Mouse (Mus musculus) adrenal gland, postnatal 14 days (tissue): Measurements from ENCODE around the gene Nhsl1. TPM values are rescaled to one million over a fixed set of nuclear protein-coding genes. Genes with fewer than 3 reads are reported as not detected.
A peak's percentile ranks its signal among the peaks of the same experiment; 100 is the strongest.
"Not testable (repeated sequence)": the region's sequence is repeated elsewhere in the genome, so short reads cannot be mapped to it uniquely, and the experiment has no call there.

Source experiments
- DNase-seq: peaks from one replicate; pipeline ENCODE4 v3.0.0; 2021; ENCODE audit warnings: mixed read lengths
- total RNA-seq: library from RNA; stranded (reverse); gene quantifications from 2 replicates; pipeline ENCODE4 v1.2.3, GENCODE M21; 2021

The Nhsl1 gene
- total RNA-seq, 1 experiment from 2014 or later, result 6.6 TPM

DNA sequence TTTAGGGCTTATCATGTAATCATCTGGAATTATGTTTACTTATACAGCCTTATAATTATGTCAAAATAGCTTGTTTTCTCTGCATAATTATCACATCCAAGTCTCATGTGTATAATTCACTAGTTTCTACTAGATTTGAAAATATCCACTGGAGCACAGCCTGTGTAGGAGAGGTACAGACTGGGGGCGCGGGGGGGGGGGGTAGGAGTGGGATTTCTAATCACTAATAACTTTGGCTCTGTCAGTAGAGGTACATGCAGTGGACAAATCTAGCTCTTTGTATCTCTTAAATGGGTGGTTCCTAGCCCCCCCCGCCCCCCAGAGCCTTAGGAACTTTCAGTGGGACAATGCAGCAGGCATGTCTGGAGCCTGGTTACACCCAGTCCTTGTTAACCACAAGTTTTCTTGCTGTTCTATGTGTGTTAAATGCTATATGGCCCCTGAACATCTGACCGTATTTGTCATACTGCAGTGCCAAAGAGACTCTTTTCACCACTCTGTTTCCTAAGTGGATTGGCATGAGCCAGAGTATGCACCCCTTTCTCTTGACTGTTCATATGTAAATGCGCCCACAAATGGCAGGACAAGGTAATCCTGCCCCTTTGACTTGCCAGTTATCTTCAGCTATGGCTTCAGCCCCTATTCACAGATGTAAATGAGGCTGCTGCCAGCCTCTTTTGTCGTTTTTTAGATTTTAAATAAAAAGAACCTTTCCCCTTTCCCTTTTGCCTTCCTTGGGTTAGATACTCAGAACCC lies 127.0 kb downstream of the Nhsl1 start:
- DNase-seq, result no peak

DNA sequence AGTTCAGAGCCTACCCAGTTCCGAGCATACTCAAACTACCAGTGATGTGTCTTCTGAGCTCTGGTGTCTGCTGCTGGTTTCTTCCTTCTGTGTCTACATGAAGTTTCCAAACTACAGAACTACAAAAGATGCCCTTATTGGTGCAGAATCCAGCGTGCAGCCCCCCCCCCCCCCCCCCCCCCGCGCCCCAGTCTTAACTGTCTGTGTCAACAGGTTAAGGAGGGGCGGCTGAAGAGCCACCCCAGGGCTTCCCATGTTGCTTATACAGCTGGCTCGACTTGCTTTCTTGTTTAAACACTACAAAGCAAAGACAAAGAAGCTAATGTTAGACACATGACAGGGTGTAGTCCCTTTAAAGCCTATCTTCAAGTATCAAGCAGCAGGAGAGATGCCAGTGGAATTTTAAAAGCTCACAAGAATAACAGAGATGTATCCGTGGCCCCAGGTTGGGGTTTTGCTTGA lies 127.6 kb downstream of the Nhsl1 start:
- no peak for DNase-seq

- no peak for DNase-seq
Measured at GRCm38 (mm10) chr10:18447299-18447698, 128.5 kb downstream of the Nhsl1 start.

DNA sequence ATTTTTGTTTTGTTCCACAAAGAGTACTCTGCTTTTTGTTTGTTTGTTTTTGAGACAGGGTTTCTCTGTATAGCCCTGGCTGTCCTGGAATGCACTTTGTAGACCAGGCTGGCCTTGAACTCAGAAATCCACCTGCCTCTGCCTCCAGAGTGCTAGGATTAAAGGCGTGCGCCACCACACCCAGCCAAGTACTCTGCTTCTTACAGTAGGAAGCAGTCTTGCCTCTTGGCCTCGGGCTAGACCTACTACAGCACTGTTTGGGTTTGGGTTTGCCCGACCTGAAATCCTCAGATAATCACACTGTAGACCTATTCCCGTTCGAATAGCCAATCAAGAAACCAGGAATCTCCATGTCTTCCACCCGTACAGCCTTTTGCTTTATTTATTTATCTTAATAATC lies 130.1 kb downstream of the Nhsl1 start:
- DNase-seq, result not testable (repeated sequence)

DNA sequence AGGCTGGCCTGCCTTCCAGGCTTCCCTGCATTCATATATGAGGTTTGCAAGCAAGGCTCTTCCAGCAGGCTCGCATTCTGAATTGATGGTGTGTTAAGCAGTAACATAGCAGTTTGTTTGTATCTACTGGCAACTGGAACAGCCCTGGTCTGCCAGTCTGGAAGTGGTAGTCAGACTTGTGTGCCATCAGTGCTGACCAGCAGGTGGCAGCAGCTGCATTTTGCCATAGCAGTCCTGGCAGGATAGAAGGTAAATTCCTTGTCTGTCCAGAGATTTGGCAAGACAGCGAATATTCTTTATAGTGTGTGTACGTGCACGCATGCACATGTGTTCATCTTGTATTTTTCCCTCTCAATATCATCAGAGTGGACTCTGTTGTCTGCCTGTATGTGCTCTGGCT lies 134.6 kb downstream of the Nhsl1 start:
- peak; percentile 88 for DNase-seq

DNA sequence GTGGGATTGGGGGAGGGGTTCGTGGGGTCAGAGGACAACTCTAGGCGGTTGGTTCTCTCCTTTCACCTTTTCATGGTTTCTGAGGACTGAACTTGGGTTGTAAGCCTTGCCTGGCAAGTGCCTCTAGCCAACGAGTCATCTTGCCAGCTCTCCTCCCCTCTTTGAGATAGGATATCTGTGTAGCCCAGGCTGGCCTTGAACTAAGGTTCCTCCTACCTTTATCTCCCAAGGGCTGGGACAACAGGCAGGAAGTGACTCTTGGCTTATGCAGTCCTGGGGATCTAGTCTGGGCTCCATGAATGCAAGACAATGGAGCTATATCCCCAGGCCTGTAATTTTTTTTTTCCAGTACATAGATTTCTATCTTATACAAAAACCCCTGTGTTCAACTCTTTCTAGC lies 135.4 kb downstream of the Nhsl1 start:
- DNase-seq, result peak; percentile 14

GRCm38 (mm10) chr10:18455301-18455920 lies 136.6 kb downstream of the Nhsl1 start:
- DNase-seq, result no peak

GRCm38 (mm10) chr10:18457808-18458475 lies 139.2 kb downstream of the Nhsl1 start:
- DNase-seq, result no peak

DNA sequence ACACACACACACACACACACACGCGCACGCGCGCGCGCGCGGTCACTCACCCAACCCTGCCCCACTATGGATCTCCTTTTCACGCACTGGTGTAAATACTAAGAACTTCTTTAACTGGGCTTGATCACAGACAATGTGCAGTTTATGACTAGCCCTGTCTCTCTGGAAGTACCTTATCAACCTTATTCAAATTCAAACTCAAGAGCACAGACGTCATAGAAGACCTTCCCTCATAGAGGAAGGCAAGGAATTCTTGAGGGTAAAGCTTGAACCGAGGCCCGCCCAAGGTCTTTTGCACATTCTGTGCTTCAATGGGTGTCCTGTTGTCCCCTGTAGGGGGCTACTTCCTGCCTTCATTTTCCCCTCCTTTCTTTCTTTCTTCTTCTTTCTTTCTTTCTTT lies 142.6 kb downstream of the Nhsl1 start:
- DNase-seq, result no peak

GRCm38 (mm10) chr10:18463071-18463841 lies 144.5 kb downstream of the Nhsl1 start:
- DNase-seq, result no peak

GRCm38 (mm10) chr10:18468396-18468795 lies 149.6 kb downstream of the Nhsl1 start:
- no peak for DNase-seq

DNA sequence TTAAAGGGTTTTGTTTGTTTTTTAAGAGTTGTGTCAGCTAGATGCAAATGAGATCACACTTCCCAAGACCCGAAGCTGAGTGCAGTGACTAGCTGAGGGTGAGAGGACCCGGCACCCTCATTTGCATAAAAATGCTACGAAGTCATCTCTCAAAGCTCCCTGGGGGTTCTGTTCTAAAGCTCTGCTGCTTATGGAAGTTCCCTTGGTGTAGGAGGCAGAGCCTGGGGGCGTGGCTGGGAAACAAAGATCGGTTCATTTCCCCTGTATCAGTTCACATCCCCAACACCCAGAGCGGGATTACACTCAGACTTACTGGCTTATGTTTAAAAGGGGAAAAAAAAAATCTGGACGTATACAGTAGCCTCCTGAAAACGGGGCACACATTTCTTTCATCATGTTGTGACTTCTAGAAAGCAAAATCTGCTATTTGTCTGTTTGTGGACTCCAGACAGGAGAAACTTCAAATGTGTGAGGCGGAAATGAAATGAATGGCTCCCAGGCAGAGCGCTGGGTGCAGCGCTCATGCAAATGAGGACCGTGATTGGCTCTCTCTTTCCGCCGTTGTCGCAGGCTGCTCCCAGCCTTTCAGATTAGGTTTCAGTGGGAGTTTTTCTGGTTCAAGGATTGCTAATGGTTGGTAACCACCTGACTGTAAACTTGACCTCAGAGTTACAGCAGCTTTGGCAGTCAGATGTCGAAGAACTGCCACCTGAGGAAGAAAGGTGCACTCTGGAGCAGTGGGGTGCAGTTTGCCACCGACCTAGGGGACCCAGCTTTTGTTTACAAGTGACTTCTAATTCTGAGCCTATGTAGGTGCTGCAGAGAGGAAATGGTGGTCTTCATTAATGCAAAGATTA lies 150.7 kb downstream of the Nhsl1 start:
- DNase-seq, result peak; percentile 28

DNA sequence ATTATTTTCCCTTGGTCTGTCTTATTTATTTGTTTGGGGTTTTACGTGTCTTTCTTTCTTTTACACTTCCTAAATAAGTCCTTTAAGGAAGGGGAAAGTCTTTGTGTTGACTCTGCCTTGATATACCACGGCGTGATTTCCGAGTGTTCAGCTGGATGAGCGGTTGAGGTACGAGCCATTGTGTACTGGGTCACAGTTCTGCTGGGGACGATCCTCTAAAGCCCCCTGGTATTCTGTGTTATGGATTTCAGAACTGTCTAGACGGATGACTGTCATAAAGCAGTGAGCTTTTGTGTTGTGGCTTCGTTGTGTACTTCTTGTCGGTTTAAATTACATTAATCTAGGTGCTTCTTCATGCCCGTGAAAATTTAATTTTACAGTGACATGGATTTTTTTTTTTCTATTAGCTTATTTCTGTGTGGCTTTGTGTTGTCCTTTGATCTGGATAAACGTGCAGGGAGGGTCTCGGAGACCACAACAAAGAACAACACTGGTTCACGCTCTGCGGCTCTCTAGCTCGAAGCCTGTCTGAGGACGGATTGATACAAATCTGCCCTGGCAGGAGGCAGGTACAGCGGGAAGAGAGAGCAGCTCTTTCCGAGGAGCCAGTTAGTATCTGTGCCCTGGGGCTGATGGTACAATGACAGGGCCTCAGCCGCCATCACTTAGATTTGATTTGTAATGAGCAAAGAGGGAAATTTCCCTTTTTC lies 151.7 kb downstream of the Nhsl1 start:
- DNase-seq, result no peak

DNA sequence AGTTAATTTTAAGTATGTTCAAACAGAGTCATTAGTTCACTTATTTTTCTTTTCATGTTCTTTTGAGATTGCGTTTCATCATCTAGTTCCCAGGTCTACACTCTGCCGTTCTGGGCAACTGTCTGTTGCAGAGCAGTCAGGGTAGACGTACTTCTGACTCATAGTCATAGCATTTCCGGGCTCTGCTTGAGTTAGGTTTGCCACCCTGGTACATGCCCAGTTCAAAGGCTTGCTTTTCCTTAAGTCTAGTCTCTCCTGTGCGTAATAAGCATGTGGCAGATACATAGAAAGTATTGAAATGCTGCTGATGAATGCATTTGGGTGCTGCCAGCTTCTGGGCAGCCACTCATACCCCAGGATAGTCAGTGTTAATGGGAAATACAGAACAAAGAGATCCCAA lies 152.9 kb downstream of the Nhsl1 start:
- no peak for DNase-seq

- DNase-seq, result peak; percentile 61
Measured at GRCm38 (mm10) chr10:18475126-18475525, 156.3 kb downstream of the Nhsl1 start.

GRCm38 (mm10) chr10:18478294-18478693 lies 159.5 kb downstream of the Nhsl1 start:
- DNase-seq, result no peak

GRCm38 (mm10) chr10:18479285-18479684 lies 160.5 kb downstream of the Nhsl1 start:
- no peak for DNase-seq

DNA sequence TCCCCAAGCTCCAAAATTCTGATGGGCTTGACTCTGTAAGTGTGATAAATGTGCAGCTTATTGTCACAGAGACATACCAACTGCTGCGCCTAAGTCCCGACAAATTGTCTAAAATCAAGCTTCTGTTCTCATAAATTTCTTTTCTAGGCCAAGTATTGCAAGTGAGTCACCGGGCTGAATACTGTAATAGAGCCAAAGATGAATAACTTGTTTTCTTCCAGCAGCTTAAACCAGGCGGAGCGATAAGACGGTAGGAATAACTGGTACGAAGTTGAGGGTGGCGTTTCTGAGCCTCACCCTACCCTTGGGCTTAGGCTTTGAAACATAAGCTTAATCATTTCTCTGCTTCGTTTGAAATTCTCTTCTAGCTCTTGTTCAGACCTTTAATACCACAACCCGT lies 162.1 kb downstream of the Nhsl1 start:
- peak; percentile 23 for DNase-seq

DNA sequence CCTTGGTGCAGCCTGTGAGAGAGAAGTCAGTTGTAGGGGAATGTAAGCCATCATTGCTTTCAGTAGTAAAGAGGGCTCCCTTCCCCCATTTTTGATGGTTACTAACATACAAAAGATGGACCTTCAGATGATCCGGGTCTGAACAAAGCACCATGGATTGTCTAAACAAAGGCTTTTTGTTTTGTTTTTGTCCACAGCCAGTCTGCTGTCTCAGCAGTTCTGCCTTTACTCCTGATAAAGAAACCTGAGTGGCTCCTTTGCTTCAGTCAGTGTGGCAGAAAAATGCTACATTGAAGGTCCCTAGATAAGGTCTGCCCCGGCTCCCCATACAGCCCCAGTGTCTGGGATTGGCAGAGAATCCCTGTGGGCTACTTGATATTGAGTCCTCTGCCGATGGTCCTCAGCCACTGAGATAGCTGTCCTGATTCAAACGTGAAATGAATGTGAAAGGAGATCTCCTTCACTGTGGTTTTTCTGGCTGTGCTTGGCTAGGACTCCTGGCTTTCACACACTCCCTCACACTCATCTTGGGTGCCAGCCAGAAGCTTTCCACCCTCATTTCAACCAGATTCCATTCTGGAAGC lies 163.9 kb downstream of the Nhsl1 start:
- no peak for DNase-seq

- no peak for DNase-seq
Measured at GRCm38 (mm10) chr10:18483658-18484057, 164.9 kb downstream of the Nhsl1 start.

GRCm38 (mm10) chr10:18484731-18485130 lies 165.9 kb downstream of the Nhsl1 start:
- DNase-seq, result no peak
